Mouse (Mus musculus) urinary bladder, postnatal 4 days (tissue): Measurements from ENCODE around the gene Cyp2c70.
A peak's percentile ranks its signal among the peaks of the same experiment; 100 is the strongest.
"Not testable (repeated sequence)": the region's sequence is repeated elsewhere in the genome, so short reads cannot be mapped to it uniquely, and the experiment has no call there.

Experiments
- DNase-seq, 2 experiments: peaks; one replicate each; pipeline ENCODE4 v3.0.0; 2021 to 2022; ENCODE audit warnings: low spot score in 2 of 2

The Cyp2c70 gene

DNA sequence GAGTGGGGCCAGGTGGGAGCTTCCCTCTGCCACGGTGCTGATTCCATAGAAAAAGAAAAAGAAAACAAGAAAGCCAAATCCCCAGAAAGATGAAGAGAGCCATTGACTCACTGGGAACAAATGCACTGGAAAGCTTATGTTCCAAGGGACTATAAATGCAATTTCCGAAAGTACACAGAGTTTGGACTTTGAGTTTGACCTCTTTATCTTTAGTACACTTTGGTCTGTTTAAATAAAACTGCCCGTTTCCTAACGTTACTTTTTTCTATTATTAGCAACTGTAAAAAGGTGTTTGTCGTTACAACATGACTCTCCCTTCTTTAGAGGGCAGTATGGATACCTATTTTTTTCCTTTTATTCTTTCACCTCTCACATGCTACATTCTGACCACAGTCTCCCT, at the start of gene Cyp2c70:
Gene Cyp2c70 (minus strand): TSS at position 174 of the 400 bp plus-strand sequence.
- DNase-seq, result no peak

DNA sequence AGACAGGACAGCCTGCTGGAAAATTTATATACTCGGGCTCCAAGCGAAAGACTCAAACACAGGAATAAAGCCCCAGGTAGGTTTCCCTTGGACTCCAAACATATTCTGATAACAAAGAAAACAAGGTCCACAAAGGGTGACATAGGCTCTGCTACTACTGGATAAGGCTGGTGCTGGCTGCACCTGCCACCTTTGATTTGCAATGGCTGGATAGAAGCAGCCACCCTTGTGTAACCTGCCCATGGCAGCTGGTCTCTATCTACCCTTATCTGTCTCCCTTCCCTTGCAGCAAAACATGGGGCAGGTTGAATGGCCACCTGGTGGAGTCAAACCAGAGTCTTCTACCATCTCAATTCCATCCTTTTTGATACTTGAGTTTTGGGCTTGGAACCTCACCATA, 45.4 kb upstream of the Cyp2c70 start:
- DNase-seq, result no peak

DNA sequence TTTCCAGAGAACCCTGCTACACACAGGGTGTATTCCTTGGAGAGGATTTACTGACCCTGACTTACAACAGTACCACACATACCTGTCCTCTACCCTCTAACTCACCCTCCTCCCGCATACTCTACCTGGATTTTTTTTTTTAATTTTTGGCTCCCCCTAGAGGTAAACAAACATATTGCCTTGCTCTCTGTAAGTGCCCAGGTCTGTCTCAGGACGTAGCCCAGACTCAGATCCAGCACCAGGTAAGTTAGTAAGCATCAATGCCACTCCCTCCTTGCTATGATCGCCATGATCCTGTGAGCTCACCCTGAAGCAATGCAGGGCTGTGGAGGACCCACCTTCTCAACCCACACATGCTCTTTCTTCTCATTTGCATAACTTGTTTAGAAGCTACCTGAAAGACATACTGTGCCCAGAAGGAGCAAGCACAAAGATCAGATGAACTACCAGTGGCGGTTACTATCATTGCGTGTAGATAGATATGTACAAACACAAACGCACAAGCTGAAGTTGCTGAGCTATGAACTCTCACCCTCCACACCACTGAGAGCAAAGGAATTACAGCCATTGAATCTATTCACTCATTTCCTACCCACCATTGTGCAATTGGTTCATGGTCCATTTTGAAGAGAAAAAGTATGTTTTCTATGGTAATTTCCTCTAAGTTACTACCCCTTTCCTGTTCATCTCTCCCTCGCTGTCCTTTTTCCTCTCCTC, 44.9 kb upstream of the Cyp2c70 start:
- DNase-seq, result no peak

DNA sequence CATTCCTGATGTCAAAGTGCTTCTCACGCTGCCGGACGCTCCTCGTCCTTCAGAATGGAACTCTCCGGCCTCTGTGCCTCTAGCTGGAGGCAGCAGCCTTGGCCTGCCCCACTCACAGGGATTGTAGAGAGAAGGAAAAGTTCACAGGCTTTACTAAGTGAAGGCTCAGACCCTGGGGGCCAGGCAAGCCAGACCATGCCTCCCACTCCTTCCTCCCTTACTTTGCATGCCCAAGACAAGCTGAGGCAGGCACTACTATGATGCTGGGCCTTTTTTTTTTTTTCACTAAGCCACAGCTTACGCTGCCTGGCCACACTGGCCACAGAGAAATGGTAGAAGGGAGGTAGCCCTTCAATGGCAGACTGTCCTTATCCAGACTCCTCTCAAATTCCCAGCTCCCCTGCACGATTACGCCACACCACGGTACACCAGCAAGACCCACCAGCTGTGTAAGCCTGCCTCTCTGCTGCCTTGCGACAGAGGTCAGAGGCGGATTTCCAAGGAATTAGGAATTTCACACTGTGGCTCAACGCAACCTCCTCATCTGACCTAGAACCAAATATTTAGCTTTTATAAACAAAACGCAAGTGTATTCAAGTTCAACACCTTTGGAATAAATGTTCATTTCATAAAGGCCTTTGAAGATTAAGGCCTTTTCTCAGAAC, 44.1 kb upstream of the Cyp2c70 start:
- DNase-seq, result no peak

GRCm38 (mm10) chr19:40226516-40227151, 39.5 kb upstream of the Cyp2c70 start:
- no peak for DNase-seq

GRCm38 (mm10) chr19:40225761-40226110, 38.6 kb upstream of the Cyp2c70 start:
- no peak for DNase-seq

- DNase-seq, result peak; percentile 33 to 74
Observed at GRCm38 (mm10) chr19:40225102-40225760, 38.1 kb upstream of the Cyp2c70 start.

DNA sequence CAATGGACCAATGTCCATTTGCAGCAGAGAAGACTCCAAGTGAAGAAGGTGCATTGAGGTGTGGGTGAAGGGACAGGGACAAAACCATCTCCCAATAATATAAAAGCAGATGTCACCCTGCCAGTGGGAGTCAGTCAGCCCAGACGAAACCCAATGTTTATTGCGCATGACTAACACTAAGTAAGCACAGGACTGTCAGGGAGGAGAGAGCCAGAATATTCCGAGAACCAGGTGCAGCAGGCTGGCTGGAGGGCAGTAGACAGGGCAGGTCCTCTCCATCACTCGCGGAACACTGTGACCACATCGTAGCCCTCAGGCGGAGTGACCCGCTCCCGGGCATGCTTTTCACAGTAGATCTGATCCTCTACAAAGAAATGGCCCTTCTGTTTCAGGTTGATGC, 35.2 kb upstream of the Cyp2c70 start:
- DNase-seq, result not testable (repeated sequence)

DNA sequence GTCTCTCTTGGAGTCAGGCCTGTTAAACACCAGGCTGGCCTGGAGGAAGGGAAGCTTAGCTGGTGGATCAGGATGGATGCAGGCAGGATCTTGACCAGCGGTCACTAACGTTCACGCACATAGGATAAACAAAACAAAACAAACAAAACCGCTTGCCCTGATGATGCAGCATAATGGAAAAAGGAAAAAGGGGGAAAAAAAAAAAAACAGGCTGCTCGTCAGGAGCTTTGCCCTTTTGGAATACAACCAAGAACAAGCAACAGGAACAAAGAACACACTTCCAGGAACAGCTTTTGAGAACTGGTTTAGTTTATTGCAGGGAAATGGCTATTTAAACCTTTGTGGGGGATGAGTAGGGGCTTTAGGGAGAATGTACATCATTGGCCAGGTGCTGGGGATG, 33.7 kb upstream of the Cyp2c70 start:
- DNase-seq, result no peak

GRCm38 (mm10) chr19:40202947-40203346, 15.8 kb upstream of the Cyp2c70 start:
- not testable (repeated sequence) for DNase-seq

- no peak for DNase-seq
Observed at GRCm38 (mm10) chr19:40190596-40190995, 3.5 kb upstream of the Cyp2c70 start.

DNA sequence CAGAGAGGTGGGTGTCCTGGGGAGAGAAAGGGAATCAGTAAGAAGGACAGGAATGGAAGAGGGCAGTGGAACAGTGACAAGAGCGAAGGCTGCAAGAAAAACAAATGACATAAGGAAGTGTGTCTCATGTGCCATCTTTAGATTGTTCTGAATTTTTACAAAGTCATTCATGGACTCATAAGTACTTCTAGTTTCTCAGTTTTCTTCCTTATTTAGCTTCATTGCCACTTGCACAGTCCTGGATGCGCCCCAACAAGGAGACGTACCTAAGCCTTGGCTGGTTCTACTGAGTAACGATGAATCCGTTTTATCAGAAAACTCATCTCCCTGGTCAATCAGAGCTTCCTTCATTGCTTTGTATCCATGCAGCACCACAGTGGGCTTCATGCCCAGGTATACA, 3.5 kb downstream of the Cyp2c70 start:
- DNase-seq, result no peak

- no peak for DNase-seq
Observed at GRCm38 (mm10) chr19:40178311-40178710, 8.8 kb downstream of the Cyp2c70 start.

GRCm38 (mm10) chr19:40168391-40168790, 18.7 kb downstream of the Cyp2c70 start:
- DNase-seq, result not testable (repeated sequence)

- DNase-seq, result not testable (repeated sequence)
Observed at GRCm38 (mm10) chr19:40126996-40127395, 60.1 kb downstream of the Cyp2c70 start.

DNA sequence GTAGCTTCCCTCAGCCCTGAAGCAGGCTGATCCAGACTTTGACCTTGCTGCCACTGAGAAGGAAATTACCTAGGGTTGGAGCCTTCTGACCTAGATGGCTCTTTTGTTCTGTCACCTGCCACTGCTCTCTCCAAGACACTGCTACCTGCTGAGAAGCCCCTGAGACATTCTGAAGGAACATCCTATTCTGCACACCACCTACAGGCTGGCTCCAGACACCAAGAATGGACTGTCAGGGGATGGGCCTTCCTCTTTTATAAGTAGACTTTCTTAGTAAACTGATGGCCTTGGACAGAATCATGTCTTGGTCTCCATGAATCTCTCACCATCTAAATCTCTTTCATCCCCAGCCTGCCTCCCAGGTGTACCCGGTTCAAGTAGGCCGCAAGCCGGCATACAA, 62.0 kb downstream of the Cyp2c70 start:
- not testable (repeated sequence) for DNase-seq

GRCm38 (mm10) chr19:40119624-40120023, 67.5 kb downstream of the Cyp2c70 start:
- DNase-seq, result not testable (repeated sequence)
